Mouse (Mus musculus): ENCODE measurements around the gene Rhod. TPM values are rescaled to one million over a fixed set of nuclear protein-coding genes. Genes with fewer than 3 reads are reported as not detected.

Rhod gene
- polyA plus RNA-seq (2016; fragmentation: Nextera tagmentation; extraction: Ambion mirVana): 20.8 and 23.2 TPM in 2 replicates

GRCm38 (mm10) chr19:4439161-4439801 lies at the start of gene Rhod:
TSS of gene Rhod (minus strand) at chr19:4439432.
- Histone ChIP-seq H3K4me3 (peak within 1 kb of the TSS; percentile 81), H3K36me3 (replicated peaks) (peaks cover 2% of the 10 kb centered on the region; the same call in 1 of the 2 replicates), H3K27me3 (ENCODE audit: poor library complexity, severe bottlenecking) (peaks cover 37% of the 10 kb centered on the region), H3K4me1 (peaks cover 46% of the 10 kb centered on the region), H3K27ac (peak within 1 kb of the TSS; percentile 85), H3K9me3 (no peaks in the 10 kb centered on the region; the same call in 1 of the 2 replicates)
- DNase-seq (ENCODE audit: extremely low spot score, low spot score): peak; percentile 38
- WGBS: under 1% methylated on average over 51 of the region's 51 CpGs

DNA sequence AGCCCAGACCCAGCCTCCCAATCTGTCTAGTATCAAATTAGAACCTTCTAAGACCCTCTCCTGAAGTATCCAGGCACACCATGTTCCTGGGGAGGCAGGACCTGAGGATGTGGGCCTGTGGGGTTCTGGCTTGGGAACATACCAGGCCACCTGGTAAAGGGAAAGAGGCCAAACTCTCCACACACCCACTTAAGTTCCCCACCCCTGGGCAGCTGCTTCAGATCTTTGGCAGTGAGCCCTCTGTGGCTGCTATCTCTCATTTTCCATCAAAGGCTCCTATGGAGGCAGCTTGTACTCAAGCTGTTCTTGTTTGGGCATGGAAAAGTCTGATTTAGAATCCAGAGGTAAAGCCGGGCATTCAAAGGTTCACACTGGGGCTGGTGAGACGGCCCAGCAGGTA lies 48.6 kb upstream of the Rhod start:
- Histone ChIP-seq H3K36me3 (replicated peaks) (no peaks in the 10 kb centered on the region), H3K27ac (no peak overlapping the region), H3K9me3 (no peaks in the 10 kb centered on the region), H3K4me3 (no peak overlapping the region), H3K4me1 (peaks cover 13% of the 10 kb centered on the region), H3K27me3 (ENCODE audit: poor library complexity, severe bottlenecking) (no peaks in the 10 kb centered on the region)
- 83% methylated on average over 2 of the region's 2 CpGs for WGBS
- DNase-seq (ENCODE audit: extremely low spot score, low spot score): no peak

DNA sequence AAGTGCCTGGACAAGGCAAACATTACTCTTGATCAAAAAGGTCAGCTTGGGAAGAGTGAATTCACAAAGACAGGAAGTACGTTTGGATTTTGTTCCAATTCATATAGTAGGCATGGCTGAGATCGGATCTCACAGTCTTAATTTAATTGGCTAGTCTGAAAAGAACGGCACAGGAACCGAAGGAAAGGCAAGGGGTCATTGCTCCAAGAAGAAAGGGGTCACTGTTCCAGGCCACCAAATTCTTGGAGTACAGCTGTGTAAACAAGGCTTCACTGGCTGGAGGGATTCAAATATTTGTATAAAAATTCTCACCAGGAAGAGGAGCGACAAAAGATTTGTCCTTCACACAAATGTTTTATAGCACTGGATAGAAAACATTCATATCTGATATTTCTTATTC lies 45.8 kb upstream of the Rhod start:
- peaks cover 5% of the 10 kb centered on the region for H3K4me1 ChIP-seq
- no peak overlapping the region for H3K4me3 ChIP-seq
- H3K9me3 ChIP-seq: no peaks in the 10 kb centered on the region
- no peak for DNase-seq (ENCODE audit: extremely low spot score, low spot score)
- 63% methylated on average over 5 of the region's 5 CpGs for WGBS
- H3K36me3 ChIP-seq (replicated peaks): no peaks in the 10 kb centered on the region
- peak overlapping the region; percentile 81 for H3K27ac ChIP-seq
- H3K27me3 ChIP-seq (ENCODE audit: poor library complexity, severe bottlenecking): no peaks in the 10 kb centered on the region

DNA sequence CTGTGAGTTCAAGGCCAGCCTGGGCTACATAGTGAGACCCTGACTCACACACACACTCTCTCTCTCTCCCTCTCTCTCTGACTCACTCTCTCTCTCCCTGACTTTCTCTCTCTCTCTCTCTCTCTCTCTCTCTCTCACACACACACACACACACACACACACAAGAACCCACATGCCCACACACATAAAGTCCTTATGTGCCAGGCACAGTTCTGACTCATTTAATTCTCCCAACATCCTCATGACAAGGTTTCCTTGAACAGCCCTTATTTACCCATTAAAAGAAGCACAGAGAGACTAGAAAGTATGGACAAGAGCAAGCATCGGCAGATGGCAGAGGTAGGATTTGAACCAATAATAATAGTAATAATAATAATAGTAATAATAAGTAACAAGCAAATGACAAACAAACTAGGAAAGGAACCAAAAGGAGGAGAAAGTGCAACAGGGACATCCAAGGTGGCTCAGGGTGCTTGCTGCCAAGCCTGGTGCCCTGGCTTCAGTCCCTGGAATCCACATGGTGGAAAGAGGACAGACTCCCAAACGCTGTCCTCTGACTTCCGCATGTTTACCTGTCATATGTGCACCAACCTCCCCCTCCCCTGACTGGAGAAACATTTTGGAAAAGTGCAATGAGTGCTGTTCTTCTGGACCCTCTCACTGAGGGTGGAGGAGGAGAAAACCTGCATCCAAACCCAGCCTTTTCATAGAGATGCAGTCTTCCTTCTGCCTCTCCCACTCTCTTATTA lies 43.1 kb upstream of the Rhod start:
- H3K27me3 ChIP-seq (ENCODE audit: poor library complexity, severe bottlenecking): peaks cover 18% of the 10 kb centered on the region
- no peak for DNase-seq (ENCODE audit: extremely low spot score, low spot score)
- no peaks in the 10 kb centered on the region for H3K9me3 ChIP-seq
- H3K36me3 ChIP-seq (replicated peaks): no peaks in the 10 kb centered on the region
- no peak overlapping the region for H3K27ac ChIP-seq
- 84% methylated on average over 3 of the region's 3 CpGs for WGBS
- no peak overlapping the region for H3K4me3 ChIP-seq
- peaks cover 6% of the 10 kb centered on the region for H3K4me1 ChIP-seq

GRCm38 (mm10) chr19:4481326-4481725 lies 42.1 kb upstream of the Rhod start:
- Histone ChIP-seq H3K36me3 (replicated peaks) (no peaks in the 10 kb centered on the region), H3K4me3 (no peak overlapping the region), H3K4me1 (peaks cover 16% of the 10 kb centered on the region), H3K27ac (no peak overlapping the region), H3K27me3 (ENCODE audit: poor library complexity, severe bottlenecking) (peaks cover 28% of the 10 kb centered on the region), H3K9me3 (no peaks in the 10 kb centered on the region)
- WGBS: 61% methylated on average over 4 of the region's 4 CpGs
- no peak for DNase-seq (ENCODE audit: extremely low spot score, low spot score)

DNA sequence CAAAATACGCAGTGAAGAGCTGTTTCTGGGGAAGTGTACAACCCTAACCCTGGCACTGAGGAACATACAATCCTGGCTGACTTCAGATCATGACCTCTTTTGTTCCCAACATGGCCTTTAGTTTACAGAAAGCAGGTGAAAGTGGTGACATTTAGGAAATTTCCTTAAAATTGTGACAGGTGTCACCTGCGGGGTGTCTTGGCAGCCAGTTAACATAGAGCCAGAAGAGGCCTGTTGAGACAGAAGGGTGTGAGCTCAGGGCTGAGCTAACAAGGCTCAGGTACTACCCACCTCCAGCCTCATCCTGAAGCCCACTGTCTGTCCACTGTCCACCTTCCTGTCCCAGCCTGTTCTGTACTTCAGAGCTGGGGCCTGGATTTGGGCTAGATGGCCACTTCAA lies 40.8 kb upstream of the Rhod start:
- no peak overlapping the region for H3K4me3 ChIP-seq
- H3K4me1 ChIP-seq: peaks cover 14% of the 10 kb centered on the region
- no peaks in the 10 kb centered on the region for H3K36me3 ChIP-seq (replicated peaks)
- no peak overlapping the region for H3K27ac ChIP-seq
- DNase-seq (ENCODE audit: extremely low spot score, low spot score): no peak
- H3K27me3 ChIP-seq (ENCODE audit: poor library complexity, severe bottlenecking): peaks cover 41% of the 10 kb centered on the region
- H3K9me3 ChIP-seq: no peaks in the 10 kb centered on the region
- WGBS: 81% methylated on average over 2 of the region's 2 CpGs

GRCm38 (mm10) chr19:4478190-4478516 lies 38.9 kb upstream of the Rhod start:
- no peaks in the 10 kb centered on the region for H3K9me3 ChIP-seq
- peaks cover 14% of the 10 kb centered on the region for H3K4me1 ChIP-seq
- WGBS: 38% methylated on average over 1 of the region's 1 CpGs
- H3K36me3 ChIP-seq (replicated peaks): no peaks in the 10 kb centered on the region
- no peak for DNase-seq (ENCODE audit: extremely low spot score, low spot score)
- no peak overlapping the region for H3K27ac ChIP-seq
- peaks cover 54% of the 10 kb centered on the region for H3K27me3 ChIP-seq (ENCODE audit: poor library complexity, severe bottlenecking)
- no peak overlapping the region for H3K4me3 ChIP-seq

DNA sequence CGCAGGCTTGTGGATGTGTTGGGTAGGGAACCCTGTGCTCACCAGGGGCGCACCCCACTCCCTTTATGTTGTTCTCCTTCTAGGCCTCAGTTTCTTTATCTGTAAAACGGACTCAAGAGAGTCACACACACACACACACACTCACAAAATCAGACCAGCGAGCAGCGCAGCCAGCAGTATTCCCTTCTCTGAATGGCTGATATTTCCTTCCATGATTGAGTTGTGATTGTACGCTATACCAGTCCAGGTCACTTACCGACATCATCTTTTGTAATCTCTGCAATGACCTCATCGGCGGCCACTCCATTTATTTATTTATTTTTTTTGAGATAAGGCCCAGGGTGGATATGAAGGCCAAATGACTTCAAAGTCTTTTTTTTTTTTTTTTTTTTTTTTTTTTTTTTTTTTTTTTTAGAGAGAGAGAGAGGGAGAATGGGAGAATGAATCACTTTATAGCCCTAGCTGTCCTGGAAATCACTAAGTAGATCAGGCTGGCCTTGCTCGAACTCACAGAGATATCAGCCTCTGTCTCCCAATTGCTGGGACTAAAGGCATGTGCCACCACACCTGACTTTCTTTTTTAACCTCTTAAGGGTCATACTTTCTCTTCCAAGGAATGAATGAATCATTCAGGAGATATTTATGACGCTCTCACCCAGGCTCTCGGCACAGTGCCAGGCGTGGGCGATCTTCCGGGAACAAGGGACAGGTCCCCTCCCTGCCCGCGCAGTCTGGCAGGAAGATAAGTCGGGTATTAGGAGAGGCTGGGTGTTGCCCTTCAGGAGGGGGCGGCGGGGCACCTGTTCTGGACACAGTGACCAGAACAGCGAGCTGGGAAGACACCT lies 38.3 kb upstream of the Rhod start, which contains the start of gene Syt12:
TSS of gene Syt12 (minus strand) at position 103 of the 845 bp plus-strand sequence.
- H3K27ac ChIP-seq: peak within 1 kb of the TSS; percentile 65
- peak within 1 kb of the TSS; percentile 62 for H3K4me3 ChIP-seq
- peaks cover 54% of the 10 kb centered on the region for H3K27me3 ChIP-seq (ENCODE audit: poor library complexity, severe bottlenecking)
- no peaks in the 10 kb centered on the region for H3K36me3 ChIP-seq (replicated peaks)
- no peak for DNase-seq (ENCODE audit: extremely low spot score, low spot score)
- peaks cover 14% of the 10 kb centered on the region for H3K4me1 ChIP-seq
- WGBS: 40% methylated on average over 21 of the region's 21 CpGs
- no peaks in the 10 kb centered on the region for H3K9me3 ChIP-seq

GRCm38 (mm10) chr19:4476601-4477257 lies 37.5 kb upstream of the Rhod start:
- DNase-seq (ENCODE audit: extremely low spot score, low spot score): peak; percentile 40
- Histone ChIP-seq H3K27ac (peak overlapping the region; percentile 65), H3K27me3 (ENCODE audit: poor library complexity, severe bottlenecking) (peaks cover 54% of the 10 kb centered on the region), H3K9me3 (no peaks in the 10 kb centered on the region), H3K4me3 (peak overlapping the region; percentile 62), H3K4me1 (peaks cover 14% of the 10 kb centered on the region), H3K36me3 (replicated peaks) (no peaks in the 10 kb centered on the region)
- WGBS: under 1% methylated on average over 70 of the region's 70 CpGs

DNA sequence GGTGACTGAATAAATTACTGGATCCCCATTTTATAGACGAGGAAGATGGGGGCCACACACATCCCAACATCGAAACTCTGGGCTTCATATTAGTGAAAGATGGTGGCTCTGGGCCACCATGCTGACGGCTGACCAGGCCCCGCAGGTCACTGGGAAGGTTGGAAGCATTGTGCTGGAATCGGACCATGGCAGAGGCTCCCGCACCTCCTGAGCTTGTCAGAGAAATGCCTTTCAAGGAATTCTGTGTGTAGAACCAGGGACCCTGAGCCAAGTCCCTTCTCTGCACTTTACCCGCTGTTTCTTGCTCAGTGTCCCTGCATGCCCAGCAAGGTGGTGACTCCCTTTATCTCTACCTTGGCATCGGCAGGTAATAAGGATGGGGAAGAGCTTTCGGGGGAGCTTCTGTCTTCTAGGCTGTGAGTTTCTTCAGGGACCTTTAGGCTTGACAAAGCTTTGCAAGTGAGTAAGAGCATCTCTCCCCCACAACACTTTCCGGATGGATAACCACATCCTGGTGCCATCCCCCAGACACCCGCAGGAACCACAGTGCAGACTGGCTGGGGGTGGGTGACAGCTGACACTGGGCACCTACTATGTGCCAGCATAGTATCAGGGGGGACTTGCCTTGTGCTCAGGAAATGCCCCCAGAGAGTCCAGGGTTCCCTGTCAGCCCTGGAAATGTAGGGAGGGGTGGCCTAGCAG lies 36.1 kb upstream of the Rhod start:
- 82% methylated on average over 11 of the region's 11 CpGs for WGBS
- H3K36me3 ChIP-seq (replicated peaks): no peaks in the 10 kb centered on the region
- H3K4me3 ChIP-seq: no peak overlapping the region
- no peak overlapping the region for H3K27ac ChIP-seq
- H3K9me3 ChIP-seq: no peaks in the 10 kb centered on the region
- DNase-seq (ENCODE audit: extremely low spot score, low spot score): no peak
- peaks cover 14% of the 10 kb centered on the region for H3K4me1 ChIP-seq
- H3K27me3 ChIP-seq (ENCODE audit: poor library complexity, severe bottlenecking): peaks cover 54% of the 10 kb centered on the region

GRCm38 (mm10) chr19:4474739-4475138 lies 35.5 kb upstream of the Rhod start:
- no peak overlapping the region for H3K4me3 ChIP-seq
- no peak for DNase-seq (ENCODE audit: extremely low spot score, low spot score)
- WGBS: 46% methylated on average over 3 of the region's 3 CpGs
- no peaks in the 10 kb centered on the region for H3K36me3 ChIP-seq (replicated peaks)
- peaks cover 54% of the 10 kb centered on the region for H3K27me3 ChIP-seq (ENCODE audit: poor library complexity, severe bottlenecking)
- H3K9me3 ChIP-seq: no peaks in the 10 kb centered on the region
- H3K4me1 ChIP-seq: peaks cover 14% of the 10 kb centered on the region
- H3K27ac ChIP-seq: no peak overlapping the region

DNA sequence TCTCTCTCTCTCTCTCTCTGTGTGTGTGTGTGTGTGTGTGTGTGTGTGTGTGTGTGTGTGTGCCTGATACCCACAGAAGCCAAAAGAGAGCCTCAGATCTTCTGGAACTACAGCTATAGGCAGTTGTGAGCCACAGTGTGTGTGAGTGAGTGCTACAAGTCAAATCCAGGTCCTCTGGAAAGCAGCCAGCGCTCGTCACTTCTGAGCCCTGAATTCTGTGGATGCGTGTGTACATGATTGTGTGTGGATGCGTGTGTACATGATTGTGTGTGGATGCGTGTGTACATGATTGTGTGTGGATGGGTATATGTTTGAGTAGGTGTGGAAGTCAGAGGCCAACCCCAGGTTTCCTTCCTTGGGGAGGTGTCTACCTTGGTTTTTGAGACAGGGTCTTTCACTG lies 34.3 kb upstream of the Rhod start:
- no peak overlapping the region for H3K27ac ChIP-seq
- peaks cover 46% of the 10 kb centered on the region for H3K27me3 ChIP-seq (ENCODE audit: poor library complexity, severe bottlenecking)
- no peaks in the 10 kb centered on the region for H3K36me3 ChIP-seq (replicated peaks)
- no peak for DNase-seq (ENCODE audit: extremely low spot score, low spot score)
- H3K9me3 ChIP-seq: no peaks in the 10 kb centered on the region
- whole genome bisulfite sequencing: 91% methylated on average over 5 of the region's 5 CpGs
- H3K4me3 ChIP-seq: no peak overlapping the region
- H3K4me1 ChIP-seq: peaks cover 14% of the 10 kb centered on the region
